Mouse (Mus musculus) E14TG2a.4 (cell line): ENCODE data around the gene Cops2.

ENCODE experiments used
- H3K27me3 ChIP-seq: 2 replicates; pipeline ENCODE4 v1.6.1; 2014; ENCODE audit warnings: low read length, control low read depth; ENCODE audit not compliant: insufficient read depth
- H3K36me3 ChIP-seq: 2 replicates; pipeline ENCODE4 v1.6.1; 2014; ENCODE audit warnings: low read length, control low read depth; ENCODE audit not compliant: insufficient read depth
- H3K4me1 ChIP-seq: replicated peaks from 2 replicates; pipeline ENCODE4 v1.6.1; 2014; ENCODE audit warnings: low read depth, low read length, control low read depth
- H3K4me3 ChIP-seq: replicated peaks from 2 replicates; pipeline ENCODE4 v1.5.1; 2014; ENCODE audit warnings: mild to moderate bottlenecking, low read length
- H3K9me3 ChIP-seq: 2 replicates; pipeline ENCODE4 v1.6.1; 2014; ENCODE audit warnings: low read length, control low read depth
- CTCF ChIP-seq: conservative IDR thresholded peaks from 2 replicates; pipeline ENCODE4 v1.5.1; 2014; ENCODE audit warnings: low read length
- NANOG ChIP-seq: IDR thresholded peaks from 2 replicates; pipeline ENCODE4 v1.6.1; 2014; ENCODE audit warnings: borderline replicate concordance, low read length, mixed read lengths
- POU5F1 ChIP-seq: IDR thresholded peaks from 2 replicates; pipeline ENCODE4 v1.6.1; 2014; ENCODE audit warnings: low read length, borderline replicate concordance

The Cops2 gene

DNA sequence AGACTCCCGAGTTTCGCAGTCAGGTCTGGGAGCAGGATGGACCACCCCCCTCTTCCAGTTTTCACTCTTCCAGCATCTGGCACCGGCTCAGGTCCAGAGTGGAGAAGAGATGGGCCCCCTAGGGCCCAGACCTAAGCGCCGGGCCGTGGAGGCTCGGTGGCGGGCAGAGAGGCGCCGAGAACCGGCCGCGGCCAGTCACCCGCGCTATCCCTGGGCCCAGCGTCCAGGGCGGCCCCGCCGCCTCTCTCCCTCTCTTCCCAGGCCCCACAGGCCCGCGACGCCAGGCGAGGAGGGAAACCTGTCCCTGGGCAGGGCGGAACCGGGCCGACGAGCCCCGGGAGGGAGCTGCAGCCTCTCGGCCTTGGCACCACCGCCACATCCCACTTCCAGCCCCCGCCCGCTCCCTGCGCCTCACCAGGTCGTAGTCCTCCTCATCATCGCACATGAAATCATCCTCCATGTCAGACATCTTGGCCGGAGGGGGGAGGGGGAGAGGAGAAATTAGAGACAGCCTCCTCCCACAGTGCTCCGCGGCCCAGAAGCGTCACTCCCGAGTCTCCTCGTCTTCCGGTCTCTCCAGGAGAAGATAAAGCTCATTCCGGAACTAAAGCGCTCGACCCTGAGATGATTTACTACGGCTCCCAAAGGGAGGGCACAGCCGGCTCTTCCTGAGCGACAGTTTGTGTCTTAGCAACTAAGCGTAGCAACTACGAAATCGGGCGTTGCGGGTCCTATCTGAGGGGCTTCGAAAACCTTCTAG is at the start of gene Cops2, which contains the start of gene Galk2:
Cops2 (minus strand) TSS at position 619 of the 760 bp plus-strand sequence.
Galk2 (plus strand) TSS at position 589 of the 760 bp plus-strand sequence.
- no peak for TF ChIP-seq POU5F1
- H3K4me1 ChIP-seq = peaks cover 33% of the 10 kb centered on the region

DNA sequence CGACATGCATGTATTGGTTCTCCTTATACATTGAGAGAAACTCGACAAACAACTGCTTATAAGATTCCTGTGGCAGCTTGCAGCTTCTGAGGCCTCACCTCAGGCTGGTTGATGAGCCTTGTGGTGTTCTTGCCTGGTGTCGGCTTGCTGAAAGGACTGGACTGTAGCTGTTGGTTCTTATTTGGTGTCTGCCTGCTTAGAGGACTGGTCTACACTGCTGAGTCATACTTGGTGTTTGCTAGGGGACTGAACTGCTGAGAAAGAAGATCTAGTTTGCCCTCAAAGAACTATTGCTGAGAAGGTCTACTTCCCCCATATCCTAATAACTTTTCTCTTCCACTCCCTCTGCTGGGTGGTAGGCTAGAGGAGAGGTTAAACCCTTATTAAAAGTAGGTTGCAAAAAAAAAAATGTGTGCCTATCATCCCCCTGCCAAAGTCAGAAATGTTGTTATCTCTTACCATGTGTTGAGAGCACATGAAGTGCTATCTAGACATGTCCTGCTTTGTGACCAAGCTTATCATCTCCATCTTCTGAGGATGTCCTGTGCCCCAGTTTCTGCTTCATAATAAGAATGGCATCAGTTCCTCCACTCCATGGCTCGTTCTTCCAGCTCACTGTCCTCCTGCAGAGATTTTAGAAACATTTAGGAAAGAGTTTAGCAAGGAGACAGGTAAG is 48.8 kb upstream of the Cops2 start:
- Histone ChIP-seq H3K27me3 (no peaks in the 10 kb centered on the region), H3K4me3 (no peak overlapping the region), H3K4me1 (no peaks in the 10 kb centered on the region), H3K9me3 (no peaks in the 10 kb centered on the region), H3K36me3 (peaks cover 16% of the 10 kb centered on the region)
- no peak for TF ChIP-seq CTCF
- TF ChIP-seq POU5F1 = no peak
- TF ChIP-seq NANOG = no peak

More for the DNA sequence above, at the start of gene Cops2, which contains the start of gene Galk2:
- H3K27me3 ChIP-seq = no peaks in the 10 kb centered on the region
- H3K9me3 ChIP-seq = no peaks in the 10 kb centered on the region
- peaks cover 9% of the 10 kb centered on the region; the same call in 1 of the 2 replicates for H3K36me3 ChIP-seq
- H3K4me3 ChIP-seq = peak within 1 kb of the TSS; percentile 100

- peaks cover 18% of the 10 kb centered on the region for H3K36me3 ChIP-seq
- TF ChIP-seq NANOG = no peak
- TF ChIP-seq POU5F1 = no peak
- TF ChIP-seq CTCF = no peak
- no peaks in the 10 kb centered on the region for H3K9me3 ChIP-seq
- no peak overlapping the region for H3K4me3 ChIP-seq
- no peaks in the 10 kb centered on the region for H3K4me1 ChIP-seq
- H3K27me3 ChIP-seq = no peaks in the 10 kb centered on the region
These were observed 47.6 kb upstream of the Cops2 start for GRCm38 (mm10) chr2:125906407-125907066.

DNA sequence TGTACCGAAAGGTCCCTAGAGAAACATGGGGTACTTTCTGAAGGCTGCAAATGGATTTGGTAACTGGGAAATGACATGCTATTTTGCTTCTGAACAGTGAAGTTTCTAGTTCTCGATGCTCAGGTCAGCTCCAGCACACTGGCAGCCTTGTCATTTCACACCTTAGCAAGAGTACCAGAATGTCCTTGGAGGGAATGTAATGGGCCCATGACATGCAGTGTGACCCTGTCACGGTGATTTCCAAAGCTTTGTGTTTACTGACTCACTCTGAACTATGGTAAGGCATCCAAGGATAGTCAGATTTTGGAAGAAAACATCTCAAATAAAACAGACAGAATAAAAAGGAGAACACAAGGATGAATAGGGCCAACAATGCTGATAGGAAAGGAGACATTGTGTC is 42.5 kb upstream of the Cops2 start:
- TF ChIP-seq CTCF (no peak), NANOG (no peak), POU5F1 (no peak)
- H3K4me1 ChIP-seq = no peaks in the 10 kb centered on the region
- no peaks in the 10 kb centered on the region for H3K9me3 ChIP-seq
- no peak overlapping the region for H3K4me3 ChIP-seq
- peaks cover 45% of the 10 kb centered on the region for H3K36me3 ChIP-seq
- no peaks in the 10 kb centered on the region for H3K27me3 ChIP-seq

GRCm38 (mm10) chr2:125900797-125901410 is 42.0 kb upstream of the Cops2 start:
- Histone ChIP-seq H3K4me3 (no peak overlapping the region), H3K9me3 (no peaks in the 10 kb centered on the region), H3K4me1 (no peaks in the 10 kb centered on the region), H3K36me3 (peaks cover 47% of the 10 kb centered on the region), H3K27me3 (no peaks in the 10 kb centered on the region)
- TF ChIP-seq CTCF = no peak
- no peak for TF ChIP-seq NANOG
- TF ChIP-seq POU5F1 = no peak

GRCm38 (mm10) chr2:125896355-125896754 is 37.4 kb upstream of the Cops2 start:
- Histone ChIP-seq H3K9me3 (no peaks in the 10 kb centered on the region), H3K4me3 (no peak overlapping the region), H3K36me3 (peaks cover 34% of the 10 kb centered on the region), H3K4me1 (peaks cover 5% of the 10 kb centered on the region; the same call in 1 of the 2 replicates), H3K27me3 (no peaks in the 10 kb centered on the region)
- TF ChIP-seq POU5F1 = no peak
- no peak for TF ChIP-seq CTCF
- TF ChIP-seq NANOG = no peak

DNA sequence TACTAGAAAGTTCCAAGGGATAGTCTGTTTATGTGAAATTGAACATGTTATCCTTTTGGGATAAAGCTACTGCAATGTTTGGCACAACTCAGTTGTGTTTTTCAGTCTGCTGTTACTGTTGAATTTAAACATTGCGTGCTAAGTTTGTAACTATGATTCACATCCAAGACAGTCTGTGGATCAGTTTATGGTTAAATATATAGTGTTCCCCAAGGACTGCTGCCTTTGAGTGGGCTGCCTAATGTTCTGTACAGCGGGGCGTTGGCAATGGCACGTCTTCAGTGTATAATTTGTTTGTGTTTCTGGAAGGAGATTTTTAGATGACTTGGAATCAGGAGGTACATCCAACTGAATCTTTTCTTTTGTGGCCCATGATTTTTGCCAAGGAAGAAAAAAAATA is 36.2 kb upstream of the Cops2 start:
- H3K27me3 ChIP-seq = no peaks in the 10 kb centered on the region
- no peak for TF ChIP-seq NANOG
- TF ChIP-seq POU5F1 = no peak
- TF ChIP-seq CTCF = no peak
- H3K4me1 ChIP-seq = peaks cover 6% of the 10 kb centered on the region; the same call in 1 of the 2 replicates
- H3K9me3 ChIP-seq = no peaks in the 10 kb centered on the region
- peaks cover 23% of the 10 kb centered on the region for H3K36me3 ChIP-seq
- no peak overlapping the region for H3K4me3 ChIP-seq

GRCm38 (mm10) chr2:125893096-125893495 is 34.2 kb upstream of the Cops2 start:
- peaks cover 18% of the 10 kb centered on the region for H3K36me3 ChIP-seq
- H3K27me3 ChIP-seq = no peaks in the 10 kb centered on the region
- no peaks in the 10 kb centered on the region for H3K9me3 ChIP-seq
- H3K4me3 ChIP-seq = no peak overlapping the region
- peaks cover 6% of the 10 kb centered on the region; the same call in 1 of the 2 replicates for H3K4me1 ChIP-seq
- TF ChIP-seq POU5F1 (no peak), NANOG (no peak), CTCF (peak; percentile 22; the same call in 1 of the 2 replicates)
